Mouse (Mus musculus) spleen, adult 2 months (tissue): ENCODE results near the gene Ppm1h. TPM values are rescaled to one million over a fixed set of nuclear protein-coding genes. Genes with fewer than 3 reads are reported as not detected.

ENCODE experiments used
- DNase-seq, 2 experiments: peaks; one replicate each; pipeline versions ENCODE4 v3.0.0 to v3.0.0-alpha.2; 2012 to 2021; ENCODE audit warnings: low spot score in 2 of 2, low read depth in 1 of 2
- H3K27ac ChIP-seq: fragments of 200-500 bp; 2 replicates; pipeline ENCODE4 v1.5.1; 2012; ENCODE audit warnings: low read length, inconsistent platforms; ENCODE audit not compliant: insufficient read depth
- H3K27me3 ChIP-seq: fragments of 200-500 bp; 2 replicates; pipeline ENCODE4 v1.6.1; 2012; ENCODE audit warnings: mild to moderate bottlenecking, moderate library complexity, low read length, inconsistent platforms; ENCODE audit not compliant: control insufficient read depth, insufficient read depth
- H3K36me3 ChIP-seq: fragments of 200-500 bp; 2 replicates; pipeline ENCODE4 v1.6.1; 2012; ENCODE audit warnings: mild to moderate bottlenecking, low read length, inconsistent platforms; ENCODE audit not compliant: control insufficient read depth, insufficient read depth
- H3K4me1 ChIP-seq: fragments of 200-500 bp; 2 replicates; pipeline ENCODE4 v1.6.1; 2011; ENCODE audit warnings: inconsistent platforms; ENCODE audit not compliant: control insufficient read depth, insufficient read depth, insufficient read length
- H3K4me3 ChIP-seq: fragments of 200-500 bp; 2 replicates; pipeline ENCODE4 v1.5.1; 2011; ENCODE audit warnings: mild to moderate bottlenecking, inconsistent platforms; ENCODE audit not compliant: insufficient read depth, insufficient read length; ENCODE audit errors: extremely low read depth
- CTCF ChIP-seq: fragments of 200-500 bp; IDR thresholded peaks from 2 replicates; pipeline ENCODE4 v1.5.1; 2011; ENCODE audit warnings: mild to moderate bottlenecking, inconsistent platforms; ENCODE audit not compliant: insufficient read depth, insufficient read length, insufficient replicate concordance; ENCODE audit errors: extremely low read depth
- POLR2A ChIP-seq: fragments of 200-500 bp; IDR thresholded peaks from 2 replicates; pipeline ENCODE4 v1.6.1; 2011; ENCODE audit warnings: low read depth, low read length, inconsistent platforms
- WGBS: fragments of 180-500 bp; shearing (Covaris S2); methylation state at CpG from one replicate; pipeline ENCODE4 v1.1.7; 2018; 5-methylcytosine and 5-hydroxymethylcytosine counted together
- polyA plus RNA-seq: library from polyadenylated mRNA; depleted of rRNA; stranded (reverse); fragments of >200 nt; gene quantifications from 2 replicates; pipeline ENCODE4 v1.2.3, GENCODE M21; 2012

Gene Ppm1h
- polyA plus RNA-seq, 1 experiment, result 9.7 TPM

DNA sequence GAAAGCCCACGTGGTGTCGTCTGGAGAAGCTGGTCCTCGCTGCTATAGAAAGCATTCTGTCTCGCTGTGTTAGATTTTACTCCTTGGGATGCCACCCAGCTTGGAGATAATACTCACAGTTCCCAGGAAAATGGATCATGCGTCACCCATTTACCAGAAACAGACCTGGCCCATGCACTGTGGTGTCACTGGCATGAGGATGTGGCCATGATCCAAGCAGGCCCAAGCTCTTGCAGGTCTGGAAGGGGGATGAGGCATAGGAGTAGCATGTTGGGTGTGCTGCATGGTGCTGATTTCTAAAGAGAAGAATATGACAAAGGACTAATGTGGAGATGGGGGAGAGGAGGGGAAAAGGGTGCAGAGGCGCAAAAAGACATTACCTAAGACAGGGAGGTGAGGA lies 141.2 kb downstream of the Ppm1h start:
- H3K36me3 ChIP-seq, result no peaks in the 10 kb centered on the region
- no peak overlapping the region for H3K27ac ChIP-seq
- no peak overlapping the region for H3K4me3 ChIP-seq
- 95% methylated on average over 6 of the region's 6 CpGs for WGBS
- no peak for DNase-seq
- TF ChIP-seq POLR2A (no peak), CTCF (no peak)
- no peaks in the 10 kb centered on the region for H3K27me3 ChIP-seq
- no peaks in the 10 kb centered on the region; the same call in 1 of the 2 replicates for H3K4me1 ChIP-seq

DNA sequence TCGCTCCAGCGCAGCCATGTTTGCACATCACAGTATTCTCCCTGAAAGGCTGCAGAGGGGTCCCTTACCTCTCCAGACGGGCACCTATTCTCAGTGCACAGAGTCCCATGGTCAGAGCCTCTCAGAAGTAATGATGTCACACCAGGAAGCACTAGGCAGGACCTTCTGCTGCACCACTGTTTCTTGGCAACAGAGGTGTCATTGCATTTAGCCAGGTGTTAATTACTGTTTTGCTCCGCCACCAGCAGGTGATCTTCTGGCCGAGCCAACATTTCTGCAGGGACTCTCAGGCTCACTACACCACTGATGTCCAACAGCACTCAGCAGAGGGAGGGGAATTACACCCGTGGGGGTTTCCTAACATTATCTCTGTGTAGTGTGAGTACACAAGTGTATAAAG lies 143.0 kb downstream of the Ppm1h start:
- Histone ChIP-seq H3K27ac (no peak overlapping the region), H3K4me1 (no peaks in the 10 kb centered on the region), H3K27me3 (no peaks in the 10 kb centered on the region), H3K4me3 (no peak overlapping the region), H3K36me3 (no peaks in the 10 kb centered on the region)
- WGBS, result 91% methylated on average over 6 of the region's 6 CpGs
- no peak for TF ChIP-seq CTCF
- no peak for TF ChIP-seq POLR2A
- DNase-seq, result no peak

DNA sequence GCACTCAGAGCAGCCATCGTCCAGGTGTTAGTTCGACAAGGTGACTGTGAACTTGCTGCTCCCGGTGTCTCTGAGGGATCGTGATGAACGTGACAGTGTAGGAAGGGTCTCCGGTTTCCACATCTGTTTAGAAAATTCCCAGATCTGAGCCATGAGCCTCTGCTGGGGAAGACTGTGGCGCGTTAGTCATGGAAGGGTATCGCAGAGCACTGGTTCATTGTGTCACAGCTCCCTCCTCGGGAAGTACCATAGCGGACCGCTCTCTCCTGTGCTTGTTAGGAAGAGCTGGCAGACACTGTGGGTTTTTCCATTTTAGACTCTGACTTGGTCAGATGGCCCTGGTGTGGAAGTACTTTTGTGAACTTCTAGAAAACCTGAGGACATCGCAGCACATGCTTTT lies 145.1 kb downstream of the Ppm1h start:
- WGBS, result 92% methylated on average over 13 of the region's 13 CpGs
- no peak overlapping the region for H3K27ac ChIP-seq
- H3K36me3 ChIP-seq, result no peaks in the 10 kb centered on the region
- DNase-seq, result no peak
- no peaks in the 10 kb centered on the region for H3K4me1 ChIP-seq
- H3K27me3 ChIP-seq, result no peaks in the 10 kb centered on the region
- TF ChIP-seq POLR2A, result no peak
- no peak for TF ChIP-seq CTCF
- H3K4me3 ChIP-seq, result no peak overlapping the region

DNA sequence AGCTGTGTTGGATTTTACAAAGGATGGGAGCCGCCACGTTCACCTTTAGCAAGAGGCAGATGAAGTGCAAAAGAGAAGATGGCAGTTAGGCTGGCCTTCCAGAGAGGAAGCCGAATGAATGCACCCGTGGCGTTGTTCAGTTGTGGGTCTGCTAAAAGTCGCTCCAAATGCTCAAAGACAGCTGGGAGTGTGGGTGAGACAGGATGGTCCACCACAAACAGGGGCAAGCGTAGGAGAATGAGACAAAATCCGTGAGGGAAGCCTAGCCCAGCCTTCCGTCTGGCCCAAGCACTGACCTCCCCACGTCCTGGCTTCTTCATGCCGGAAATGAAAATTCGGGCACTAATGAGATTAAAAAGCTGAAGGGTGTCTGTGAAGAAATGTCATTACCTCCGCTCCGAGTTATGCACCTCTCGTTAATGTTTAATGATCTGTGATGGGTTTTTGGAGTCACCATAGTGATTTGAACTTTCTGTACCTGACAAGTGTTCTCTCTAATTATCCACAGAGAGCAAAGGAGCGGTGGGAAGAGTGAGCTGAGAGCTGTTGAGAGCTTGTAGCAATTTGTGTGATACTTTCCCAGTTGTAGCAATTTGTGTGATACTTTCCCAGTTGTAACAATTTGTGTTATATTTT lies 148.3 kb downstream of the Ppm1h start:
- Histone ChIP-seq H3K36me3 (no peaks in the 10 kb centered on the region), H3K4me1 (no peaks in the 10 kb centered on the region), H3K27me3 (no peaks in the 10 kb centered on the region), H3K4me3 (no peak overlapping the region), H3K27ac (no peak overlapping the region)
- no peak for TF ChIP-seq POLR2A
- TF ChIP-seq CTCF, result no peak
- 93% methylated on average over 16 of the region's 16 CpGs for WGBS
- no peak for DNase-seq

DNA sequence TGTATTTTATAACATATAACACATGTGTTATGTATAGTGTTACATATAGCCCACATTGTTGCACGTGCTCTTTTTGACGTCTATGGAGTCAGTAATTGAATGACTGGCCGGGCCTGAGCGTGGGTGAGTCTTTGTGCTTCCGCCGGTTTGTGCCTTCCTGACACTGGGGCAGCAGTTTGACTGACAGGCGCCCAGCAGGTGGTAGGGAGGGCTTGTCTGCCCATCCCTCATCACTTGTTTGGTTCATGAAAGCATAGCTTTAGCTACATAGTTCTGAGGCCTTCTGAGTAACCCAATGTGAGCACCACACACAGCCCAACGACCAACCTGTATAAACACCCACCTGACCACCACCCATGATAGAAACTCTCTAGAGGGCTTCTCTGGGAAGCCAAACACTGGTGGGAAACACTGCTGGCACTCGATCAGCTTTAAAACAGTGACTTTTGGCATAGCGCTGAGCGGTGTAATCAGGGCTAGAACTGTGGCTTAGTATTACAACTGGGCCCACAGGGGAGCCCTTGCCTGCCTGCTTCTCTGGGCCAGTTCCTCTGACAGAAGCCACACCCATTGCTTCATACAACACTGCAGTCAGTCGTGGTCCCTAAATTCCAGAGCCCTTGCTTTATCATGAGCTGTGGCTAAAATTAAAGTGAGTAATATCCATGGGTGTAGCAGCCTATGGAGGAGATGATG lies 149.3 kb downstream of the Ppm1h start:
- Histone ChIP-seq H3K27ac (no peak overlapping the region), H3K4me3 (no peak overlapping the region), H3K36me3 (no peaks in the 10 kb centered on the region), H3K4me1 (no peaks in the 10 kb centered on the region), H3K27me3 (no peaks in the 10 kb centered on the region)
- DNase-seq, result no peak
- 89% methylated on average over 12 of the region's 12 CpGs for WGBS
- TF ChIP-seq POLR2A (no peak), CTCF (no peak)

DNA sequence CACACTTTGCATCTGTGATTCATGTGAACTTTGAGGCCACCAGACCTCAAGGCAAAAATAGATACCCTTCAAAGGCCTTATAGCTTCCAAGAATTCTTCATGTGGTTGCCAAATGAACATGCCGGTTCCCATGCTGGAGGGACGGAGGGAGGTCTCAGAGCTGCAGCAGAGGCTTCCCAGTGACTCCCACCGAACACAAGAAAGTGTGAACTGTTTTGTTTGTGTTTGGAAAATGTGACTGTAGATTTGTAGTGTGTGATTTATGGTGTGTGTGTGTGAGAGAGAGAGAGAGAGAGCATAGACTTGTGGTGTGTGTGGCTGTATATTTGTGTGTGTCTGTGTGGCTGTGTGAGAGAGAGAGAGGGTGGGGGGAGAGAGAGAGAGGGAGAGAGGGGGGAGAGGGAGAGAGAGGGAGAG lies 151.2 kb downstream of the Ppm1h start:
- 70% methylated on average over 3 of the region's 3 CpGs for WGBS
- H3K27me3 ChIP-seq, result no peaks in the 10 kb centered on the region
- no peaks in the 10 kb centered on the region for H3K36me3 ChIP-seq
- TF ChIP-seq POLR2A, result no peak
- no peaks in the 10 kb centered on the region for H3K4me1 ChIP-seq
- DNase-seq, result no peak
- no peak overlapping the region for H3K4me3 ChIP-seq
- H3K27ac ChIP-seq, result no peak overlapping the region

DNA sequence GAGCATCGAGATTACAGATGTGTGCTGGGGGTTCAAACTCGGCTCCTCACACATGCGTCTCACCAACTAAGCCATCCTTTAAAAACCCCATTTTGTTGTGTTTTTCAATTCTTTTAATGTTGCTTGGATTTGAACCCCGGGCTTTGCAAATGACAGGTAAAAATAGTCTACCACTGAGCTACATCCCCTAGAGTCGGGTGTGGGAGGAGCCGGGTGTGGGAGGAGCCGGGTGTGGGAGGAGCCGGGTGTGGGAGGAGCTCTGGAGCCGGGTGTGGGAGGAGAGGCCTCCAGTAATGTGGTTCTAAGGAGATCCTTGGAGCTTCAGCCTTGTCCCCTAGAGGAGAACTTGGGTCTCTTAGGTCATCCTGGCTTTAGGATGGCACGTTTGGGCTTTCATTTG lies 152.1 kb downstream of the Ppm1h start:
- no peak overlapping the region for H3K4me3 ChIP-seq
- no peaks in the 10 kb centered on the region for H3K4me1 ChIP-seq
- 88% methylated on average over 10 of the region's 10 CpGs for WGBS
- no peak overlapping the region for H3K27ac ChIP-seq
- no peaks in the 10 kb centered on the region for H3K36me3 ChIP-seq
- no peaks in the 10 kb centered on the region for H3K27me3 ChIP-seq
- DNase-seq, result no peak
- TF ChIP-seq POLR2A (no peak), CTCF (no peak)
